Mouse (Mus musculus): ENCODE results near the gene Nlgn1.

GRCm38 (mm10) chr3:25963568-25963967, 368.7 kb downstream of the Nlgn1 start:
- no peak for TF ChIP-seq POLR2A (IDR thresholded peaks at IDR 0.05; ENCODE audit: insufficient read length, low read depth)
- TF ChIP-seq MAX (IDR thresholded peaks at IDR 0.05; ENCODE audit: low read depth) = no peak
- no peak for TF ChIP-seq E2F4 (IDR thresholded peaks at IDR 0.05; ENCODE audit: insufficient read depth)
- TF ChIP-seq MYOD1 (IDR thresholded peaks at IDR 0.05; ENCODE audit: control insufficient read depth in 1 of 3, insufficient read length in 2 of 3, low read depth in 2 of 3) = no peak
- TF ChIP-seq POLR2AphosphoS2 (IDR thresholded peaks at IDR 0.05; ENCODE audit: insufficient read length, low read depth) = no peak
